Mouse (Mus musculus): ENCODE measurements around the gene Gm12185.
"Not testable (repeated sequence)": the region's sequence is repeated elsewhere in the genome, so short reads cannot be mapped to it uniquely, and the experiment has no call there.

Gene Gm12185

DNA sequence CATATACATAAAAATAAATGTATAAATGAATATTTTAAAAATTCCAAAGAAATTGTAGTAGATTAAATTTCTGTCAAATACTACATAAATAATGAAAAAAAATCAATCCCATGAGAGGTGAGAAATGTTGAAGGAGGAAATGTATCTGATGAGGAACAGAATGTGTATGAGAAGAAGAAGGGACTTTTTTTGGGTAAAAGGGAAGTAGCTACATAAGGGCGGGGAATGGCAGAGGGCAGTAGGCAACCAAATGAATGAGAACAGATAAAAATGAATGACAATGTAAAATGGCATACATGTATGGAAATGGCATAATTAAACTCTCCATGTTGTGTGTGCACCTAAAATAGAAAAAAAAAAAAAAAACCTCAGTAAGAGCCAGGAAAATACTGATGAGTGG is 78.4 kb downstream of the Gm12185 start:
- no peak for DNase-seq

DNA sequence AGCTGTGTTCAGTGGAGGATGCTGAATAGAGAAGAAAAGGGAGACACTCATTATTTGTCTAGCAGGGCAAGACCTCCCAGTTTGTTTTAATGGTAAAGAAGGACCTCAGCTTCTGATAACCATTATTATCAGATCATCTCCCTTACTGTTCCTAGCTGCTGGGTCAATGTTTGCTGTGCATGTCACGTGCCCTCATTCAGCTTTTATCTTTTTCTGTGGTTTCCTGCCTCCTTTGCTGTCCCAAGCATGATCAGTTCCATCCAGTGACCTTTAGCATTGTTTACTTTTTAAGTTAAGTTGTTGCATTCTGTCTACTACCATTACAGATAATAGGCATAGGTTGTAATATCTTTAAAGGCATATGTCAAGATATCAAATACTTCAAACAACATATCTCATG is 83.6 kb downstream of the Gm12185 start:
- DNase-seq: no peak

DNA sequence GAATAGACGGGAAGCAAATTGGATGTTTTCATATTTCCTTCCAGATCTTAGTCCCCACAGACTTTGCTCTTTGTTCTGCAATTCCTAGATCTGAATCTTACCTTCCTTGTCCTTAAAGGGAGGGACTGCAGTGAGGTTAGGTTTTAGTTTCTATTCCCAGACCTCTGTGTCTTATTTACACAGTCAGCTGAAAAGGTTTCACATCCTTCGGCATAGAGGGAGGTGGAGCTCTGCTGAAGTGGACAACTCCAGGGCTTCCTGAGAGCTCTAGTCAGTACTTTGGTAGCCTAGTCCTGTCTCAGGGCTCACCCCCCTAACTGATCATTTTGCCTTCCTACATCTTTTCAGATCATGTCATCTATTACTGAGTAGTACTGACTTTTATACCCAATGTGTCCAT is 90.0 kb downstream of the Gm12185 start, which contains the start of gene Gm5431:
TSS of gene Gm5431 (minus strand) at position 194 of the 400 bp plus-strand sequence.
- DNase-seq: no peak

DNA sequence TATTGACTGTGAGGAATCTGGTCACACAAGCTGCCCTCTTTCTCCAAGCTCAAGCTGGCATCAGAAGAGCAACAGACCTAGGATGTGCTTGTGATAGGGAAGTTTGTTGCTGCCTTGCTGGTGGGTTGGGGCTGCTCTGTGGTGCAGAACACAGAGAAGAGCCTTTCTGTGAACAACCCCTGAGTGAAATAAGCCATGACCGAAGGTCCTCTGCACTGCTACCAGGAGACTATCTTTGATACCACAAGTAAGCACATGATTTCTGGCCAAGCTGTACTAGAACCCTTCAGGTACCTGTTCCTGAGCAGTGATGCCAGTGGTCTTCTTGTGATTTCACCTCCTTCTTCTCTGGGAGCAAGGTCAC is 90.5 kb downstream of the Gm12185 start:
- not testable (repeated sequence) for DNase-seq

DNA sequence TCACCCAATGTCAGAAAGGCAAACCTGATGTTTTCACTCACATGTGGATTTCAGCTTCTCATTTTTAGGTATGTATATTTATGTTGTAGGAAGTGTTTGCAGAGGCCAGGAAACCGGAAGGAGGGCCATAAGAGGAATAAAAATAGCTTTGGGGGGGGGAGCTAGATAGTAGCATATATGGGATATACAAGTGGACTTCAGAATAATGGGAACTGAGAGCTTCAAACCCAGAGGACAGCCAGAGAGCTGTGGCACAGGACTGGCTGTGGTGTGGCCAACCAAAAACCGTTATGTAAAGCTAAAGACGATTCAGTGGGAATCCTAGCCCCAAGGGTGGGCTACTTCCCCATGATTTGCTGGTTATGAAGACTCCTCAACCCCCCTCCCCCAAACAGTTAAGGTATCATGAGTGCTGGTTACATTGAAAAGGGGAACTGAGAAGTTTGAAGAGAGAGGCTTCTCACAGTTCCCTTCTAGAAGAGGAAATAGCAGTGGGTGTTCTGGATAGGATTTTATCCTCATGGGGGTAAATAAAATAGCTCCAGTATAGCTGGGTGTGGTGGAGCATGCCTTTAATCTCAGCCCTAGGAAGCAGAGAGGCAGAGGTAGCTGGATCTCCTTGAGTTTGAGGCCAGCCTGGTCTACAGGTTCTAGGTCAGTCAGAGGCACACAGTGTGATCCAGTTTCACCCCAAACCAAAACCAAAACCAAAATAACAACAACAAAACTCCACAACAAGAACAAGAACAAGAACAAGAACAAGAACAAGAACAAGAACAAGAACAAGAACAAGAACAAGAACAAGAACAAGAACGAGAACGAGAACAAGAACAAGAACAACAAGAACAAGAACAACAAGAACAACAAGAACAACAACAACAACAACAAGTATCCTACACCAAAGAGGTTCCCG is 91.1 kb downstream of the Gm12185 start:
- DNase-seq: not testable (repeated sequence)

DNA sequence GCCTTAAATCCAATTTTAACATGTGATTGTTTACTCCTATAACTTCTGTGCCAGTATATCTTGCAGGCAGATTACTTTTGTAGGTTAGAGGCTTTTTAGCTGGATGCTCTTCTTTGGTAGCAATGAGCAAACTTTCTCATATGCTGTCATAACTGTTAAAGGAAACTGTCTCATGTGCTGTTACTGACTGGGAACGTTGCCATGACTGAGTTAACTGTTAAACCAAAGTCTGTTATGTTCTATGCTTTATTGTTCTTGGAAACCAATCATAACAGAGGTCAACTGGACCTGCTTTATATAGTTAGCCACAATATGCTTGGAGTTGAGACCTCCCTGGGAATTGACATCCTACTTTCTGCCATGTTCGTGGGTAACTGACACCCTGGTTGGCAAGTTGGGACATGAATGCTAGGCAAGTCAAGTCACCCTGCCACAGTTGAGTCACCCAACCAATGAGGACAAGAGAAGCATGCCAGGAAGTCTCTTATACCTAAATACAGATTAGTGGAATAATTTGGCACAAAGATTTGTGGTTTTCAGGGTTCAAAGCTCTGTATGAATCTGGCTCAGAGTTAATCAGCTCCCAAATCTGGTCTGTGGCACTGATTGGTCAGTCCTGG is 93.1 kb downstream of the Gm12185 start:
- DNase-seq: no peak

DNA sequence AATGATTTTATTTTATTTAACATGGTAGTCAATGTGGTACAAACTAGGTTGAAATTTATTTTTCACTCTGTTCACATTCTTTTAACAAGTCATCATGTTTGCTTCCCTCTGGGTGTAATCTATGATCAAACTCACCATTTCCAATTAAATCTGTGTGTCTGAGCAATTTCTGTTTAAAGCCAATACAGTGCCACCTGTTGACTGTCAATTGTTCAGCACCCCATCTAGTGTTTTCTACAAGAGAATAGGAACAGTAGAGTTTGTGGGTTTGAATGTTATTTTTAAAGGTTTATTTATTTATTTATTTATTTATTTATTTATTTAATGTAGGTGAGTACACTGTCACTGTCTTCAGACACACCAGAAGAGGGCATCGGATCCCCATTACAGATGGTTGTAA is 115.3 kb downstream of the Gm12185 start:
- no peak for DNase-seq

DNA sequence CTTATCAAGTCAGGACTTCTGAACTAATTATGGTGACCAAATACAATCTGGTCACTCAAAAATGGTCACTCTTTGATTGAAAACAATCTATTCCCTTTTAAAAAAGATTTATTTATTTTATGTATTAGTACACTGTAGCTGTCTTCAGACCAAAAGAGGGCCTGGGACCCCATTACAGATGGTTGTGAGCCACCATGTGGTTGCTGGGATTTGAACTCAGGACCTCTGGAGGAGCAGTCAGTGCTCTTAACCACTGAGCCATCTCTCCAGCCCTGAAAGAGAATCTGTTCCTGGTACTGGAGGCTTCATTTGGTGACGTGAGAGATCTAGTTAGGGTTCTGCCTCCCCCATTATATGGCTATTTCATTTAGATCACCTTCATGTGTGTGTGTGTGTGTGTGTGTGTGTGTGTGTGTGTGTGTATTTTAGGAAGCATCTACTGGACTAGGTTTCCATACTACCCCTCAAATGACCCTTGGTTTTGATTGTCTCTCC is 116.6 kb downstream of the Gm12185 start:
- not testable (repeated sequence) for DNase-seq

DNA sequence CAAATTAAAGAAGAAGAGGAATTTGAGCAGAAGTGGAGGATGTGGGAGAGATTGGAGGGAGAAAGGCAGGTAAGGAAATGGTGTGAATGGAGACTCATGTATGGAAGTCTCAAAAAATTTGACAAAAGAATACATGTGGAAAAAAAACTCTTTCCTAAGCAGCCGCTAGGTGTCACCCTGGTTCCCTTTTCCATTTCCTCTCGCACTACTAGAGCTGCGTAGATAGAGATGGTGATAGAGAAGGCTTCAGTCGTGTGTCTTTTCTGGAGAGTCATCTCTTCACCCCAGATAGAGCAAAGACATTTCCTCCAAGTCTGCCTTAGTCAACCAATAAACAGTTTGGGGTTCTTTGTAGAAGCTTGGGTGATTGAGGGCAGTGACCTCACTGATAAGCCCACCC is 117.6 kb downstream of the Gm12185 start:
- DNase-seq: peak; percentile 76

DNA sequence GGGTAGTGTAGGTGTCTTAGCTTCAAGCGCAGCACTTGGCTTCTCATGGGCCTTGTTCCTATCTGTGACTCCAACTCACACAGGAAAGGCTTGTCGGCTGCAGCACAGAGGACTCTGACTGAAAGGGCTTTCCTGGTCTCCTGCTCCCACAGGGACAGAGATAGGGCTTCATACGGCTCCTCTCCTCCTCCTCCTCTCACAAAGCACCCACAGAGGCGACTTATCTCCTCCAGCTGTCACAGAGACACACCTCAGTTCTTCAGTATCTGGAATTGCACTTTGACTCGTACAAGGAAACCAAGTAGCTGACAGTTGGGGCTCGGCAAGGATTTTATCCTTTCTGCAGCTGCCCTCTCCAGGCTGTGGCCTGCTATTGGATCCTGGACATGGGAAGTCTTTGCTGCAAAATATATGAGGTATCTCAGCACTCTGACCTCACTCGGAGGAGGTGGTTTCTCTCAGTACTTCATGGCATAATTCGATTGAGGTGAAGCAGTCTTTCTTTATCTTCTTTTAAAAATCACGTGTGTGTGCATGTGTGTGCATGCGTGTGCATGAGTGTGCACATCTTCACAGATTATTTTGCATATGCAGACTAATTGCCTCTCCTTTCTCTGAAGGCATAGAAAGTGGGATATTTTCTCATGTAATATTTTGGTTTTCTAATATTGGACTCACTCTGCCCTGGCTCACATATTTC is 118.3 kb downstream of the Gm12185 start:
- DNase-seq: no peak

DNA sequence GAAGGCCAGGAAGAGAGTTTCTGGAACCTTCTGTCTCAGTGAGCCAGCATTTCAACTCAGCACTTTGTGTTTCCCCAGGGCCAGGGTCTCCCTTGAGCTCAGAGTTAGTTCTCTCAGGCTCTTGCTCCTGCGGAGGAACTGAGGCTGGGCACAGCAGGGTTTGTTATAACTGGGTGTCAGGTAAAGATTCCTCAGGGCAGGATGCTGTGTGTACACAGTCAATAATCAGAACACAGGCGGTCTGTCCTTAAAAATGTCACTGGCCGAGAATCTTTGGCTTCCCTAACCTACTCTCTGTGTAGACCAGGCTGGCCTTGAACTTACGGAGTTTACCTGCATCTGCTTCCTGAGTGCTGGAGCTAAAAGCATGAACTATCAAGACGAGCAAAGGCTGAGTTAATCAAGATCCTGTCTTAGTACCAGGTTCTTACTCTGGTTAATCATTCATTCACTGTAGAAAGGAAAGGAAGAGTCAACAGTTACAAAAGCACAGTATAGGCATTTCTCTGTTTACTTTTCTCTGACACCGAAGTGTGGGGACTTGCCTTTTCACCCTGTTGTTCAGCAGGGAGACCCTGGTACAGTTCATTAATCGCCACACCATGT is 119.2 kb downstream of the Gm12185 start:
- peak; percentile 19 for DNase-seq

DNA sequence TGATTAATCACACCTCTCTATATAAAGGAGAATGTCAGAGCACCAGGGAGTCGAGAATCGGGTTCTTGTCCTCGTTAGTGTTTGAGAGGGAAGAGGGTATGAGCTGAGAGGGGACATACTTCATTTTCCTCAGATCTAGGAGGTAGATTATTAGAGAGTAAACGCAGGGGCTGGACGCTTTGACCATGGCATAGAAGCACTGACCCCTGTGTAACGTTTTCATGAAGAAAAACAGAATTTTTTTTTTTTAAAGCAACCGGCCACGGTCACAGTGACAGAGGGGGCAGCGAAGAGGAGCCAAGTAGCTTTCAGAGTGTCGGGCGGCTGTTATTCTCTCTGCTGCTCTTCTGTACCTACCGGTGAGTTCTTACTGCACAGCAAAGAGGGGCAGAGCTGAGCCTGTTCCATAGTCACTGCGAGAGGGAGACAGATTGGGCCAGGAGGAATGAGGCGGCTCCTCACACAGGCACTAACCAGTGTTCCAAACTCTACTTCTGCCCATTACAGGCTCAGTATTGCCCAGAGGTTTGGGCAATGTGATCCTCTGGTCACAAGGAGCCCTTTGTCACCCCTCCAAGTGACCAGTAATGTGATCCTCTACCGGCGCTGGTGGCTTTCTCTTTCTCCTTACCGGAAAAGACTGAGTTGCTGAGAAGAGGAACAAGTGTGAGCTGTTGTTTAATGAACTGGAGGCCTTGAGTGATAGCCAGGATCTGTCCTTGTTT is 120.0 kb downstream of the Gm12185 start:
- DNase-seq: peak; percentile 57

DNA sequence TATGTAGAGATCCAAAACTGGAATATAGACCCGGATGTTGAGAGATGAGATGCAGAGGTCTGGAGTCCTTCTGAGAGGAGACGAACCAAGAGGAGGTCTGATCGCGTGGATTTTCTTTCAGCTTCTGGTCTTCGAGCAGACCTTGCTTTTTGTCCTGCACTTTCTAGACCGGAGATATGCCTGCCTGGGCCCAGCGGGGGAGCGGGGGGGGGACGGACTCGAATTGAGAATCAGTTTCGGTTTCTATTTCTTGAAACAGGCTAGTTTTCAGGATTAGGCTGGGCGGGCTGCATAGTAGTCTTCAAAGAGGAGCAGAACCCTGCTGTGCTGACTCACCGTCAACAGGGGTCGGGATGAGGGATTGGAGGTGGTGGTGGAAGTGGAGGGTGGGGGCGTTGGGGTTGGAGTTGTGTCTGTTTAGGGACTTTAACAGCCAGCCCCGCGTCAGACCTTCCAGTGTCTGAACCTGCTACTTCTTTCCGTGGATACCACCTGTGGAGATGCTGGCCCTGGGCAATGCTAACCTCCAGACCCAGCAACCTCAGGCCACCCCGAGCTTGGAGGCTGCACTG is 120.7 kb downstream of the Gm12185 start, which contains the start of gene Irgm1:
TSS of gene Irgm1 (minus strand) at position 483 of the 572 bp plus-strand sequence.
- DNase-seq: peak; percentile 80

DNA sequence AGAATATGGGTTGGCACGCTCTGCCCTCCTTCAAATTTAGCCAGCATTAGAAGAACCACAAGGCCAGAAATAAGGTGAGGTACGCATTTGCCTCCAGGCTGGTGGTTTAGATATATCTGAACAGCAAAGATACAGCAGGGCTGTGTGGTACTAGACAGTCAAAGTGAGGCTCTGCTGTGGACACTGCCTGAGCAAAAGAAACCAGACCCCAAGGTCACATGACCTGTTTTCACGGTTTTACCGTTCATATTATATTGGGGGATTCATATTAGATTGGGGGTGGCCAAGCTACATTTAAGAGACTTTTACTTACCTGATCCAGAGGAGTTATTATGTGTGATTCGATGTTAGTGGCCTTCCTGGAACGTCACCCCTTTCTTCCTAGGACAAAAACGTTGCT is 121.2 kb downstream of the Gm12185 start:
- peak; percentile 21 for DNase-seq

DNA sequence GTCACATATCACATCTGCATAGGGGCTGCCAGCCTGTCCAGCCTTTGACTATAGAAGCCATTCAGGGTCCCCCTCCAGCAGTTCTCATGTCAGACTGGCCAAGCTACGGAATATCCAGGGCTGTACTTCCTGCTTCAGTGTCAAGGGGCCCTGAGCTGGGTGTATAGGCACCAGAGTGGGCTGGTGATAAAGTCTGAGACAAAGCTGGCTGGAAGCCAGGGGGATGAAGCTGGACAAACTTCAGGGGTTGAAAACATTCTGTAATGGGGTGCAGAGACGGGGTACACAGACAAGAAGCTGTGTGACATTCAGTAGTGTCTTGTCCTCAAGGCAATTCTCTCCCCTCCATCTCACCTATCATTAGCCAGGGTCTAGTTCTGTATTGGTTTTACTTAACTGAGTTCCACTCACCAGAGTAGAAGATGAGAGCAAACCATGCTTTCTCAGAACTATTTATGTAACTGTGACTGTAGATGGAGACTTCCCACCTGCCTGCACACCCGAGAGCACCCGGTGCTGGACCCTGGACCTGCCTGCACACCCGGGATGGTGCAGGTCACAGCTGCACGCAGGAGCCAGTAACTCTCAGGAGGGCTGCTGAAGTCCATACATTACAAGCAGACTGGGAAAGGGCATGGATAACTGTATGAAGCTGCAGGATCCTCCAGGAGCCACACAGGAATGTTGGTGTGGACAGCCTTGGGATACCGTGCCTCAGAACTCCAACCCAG is 122.5 kb downstream of the Gm12185 start:
- peak; percentile 40 for DNase-seq

DNA sequence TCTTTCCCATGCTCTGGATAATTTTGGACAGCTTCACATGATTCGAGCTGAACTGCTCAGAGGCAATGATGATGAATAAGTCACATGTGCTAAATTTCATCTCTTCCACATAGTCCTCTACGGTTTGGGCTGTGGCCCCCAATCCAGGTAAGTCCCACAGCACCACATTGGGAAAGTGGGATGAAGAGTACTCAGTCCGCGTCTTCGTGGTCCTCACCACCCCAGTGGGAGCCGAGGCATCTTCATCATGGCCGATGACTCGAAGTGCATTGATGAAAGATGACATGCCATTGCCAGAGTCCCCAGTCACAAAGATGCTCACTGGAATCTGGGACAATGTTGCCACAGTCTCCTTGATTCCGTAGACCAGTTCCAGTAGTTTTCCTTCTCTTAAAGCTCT is 125.5 kb downstream of the Gm12185 start:
- DNase-seq: no peak

DNA sequence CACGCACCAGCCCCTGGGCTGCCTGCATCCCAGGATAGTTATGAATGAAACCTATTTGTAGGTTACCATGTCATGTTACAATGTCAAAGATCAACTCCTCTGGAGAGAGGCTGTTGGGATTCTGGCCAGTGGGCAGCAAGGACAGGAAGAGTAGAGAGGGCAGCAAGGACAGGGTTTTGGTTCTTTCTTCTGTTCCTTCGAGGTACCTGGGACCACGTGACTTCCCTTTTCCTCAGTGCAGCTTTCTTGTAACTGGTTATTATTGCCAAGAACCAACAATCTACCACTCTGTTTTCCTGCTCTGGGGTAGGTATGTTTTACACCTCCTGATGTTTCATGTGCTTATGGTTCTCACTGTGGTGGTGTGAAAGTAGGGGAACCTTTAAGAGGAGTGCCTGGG is 128.2 kb downstream of the Gm12185 start:
- DNase-seq: no peak

DNA sequence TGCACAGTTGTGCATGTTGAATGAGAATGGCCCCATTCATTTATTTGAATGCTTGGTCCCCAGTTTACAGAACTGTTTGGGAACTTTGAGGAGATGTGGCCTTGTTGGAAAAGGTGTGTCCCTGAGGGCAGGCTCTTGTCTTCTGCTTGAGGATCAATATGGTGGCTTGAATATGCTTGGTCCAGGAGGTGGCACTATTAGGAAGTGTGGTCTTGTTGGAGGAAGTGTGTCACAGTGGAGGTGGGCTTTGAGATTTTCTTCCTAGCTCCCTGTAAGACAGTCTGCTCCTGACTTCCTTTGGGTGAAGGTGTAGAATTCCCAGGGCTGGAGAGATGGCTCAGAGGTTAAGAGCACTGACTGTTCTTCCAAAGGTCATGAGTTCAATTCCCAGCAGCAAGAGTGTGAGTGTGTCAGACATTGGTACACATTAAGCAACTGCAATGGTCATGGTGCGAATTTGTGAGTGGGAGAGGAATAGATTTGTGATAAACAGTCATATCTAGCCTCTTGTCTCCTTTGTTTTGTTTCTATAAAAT is 129.2 kb downstream of the Gm12185 start:
- DNase-seq: no peak

DNA sequence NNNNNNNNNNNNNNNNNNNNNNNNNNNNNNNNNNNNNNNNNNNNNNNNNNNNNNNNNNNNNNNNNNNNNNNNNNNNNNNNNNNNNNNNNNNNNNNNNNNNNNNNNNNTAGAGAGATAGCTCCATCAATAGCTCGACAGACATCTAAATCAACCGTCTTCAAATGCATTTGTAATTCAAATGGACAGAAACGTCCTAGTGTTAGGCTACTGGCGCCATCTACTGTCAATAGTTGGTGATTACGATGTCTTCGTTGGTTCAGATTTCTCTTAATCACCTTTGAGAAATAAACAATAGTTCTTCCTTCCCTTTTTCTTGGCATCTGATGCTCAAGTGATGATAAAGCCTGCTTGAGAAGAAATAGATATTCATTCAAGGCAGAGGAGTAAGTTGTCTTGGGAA is 133.0 kb downstream of the Gm12185 start:
- peak; percentile 69 for DNase-seq

Measured in thymus, postnatal 14 days (tissue).